Mouse (Mus musculus) kidney, postnatal 0 days (tissue): ENCODE results near the gene Prss47. TPM values are rescaled to one million over a fixed set of nuclear protein-coding genes. Genes with fewer than 3 reads are reported as not detected.

Experiments
- ATAC-seq: fragments of 200-750 bp; cut with Nextera tagmentation; replicated peaks from 2 replicates; pipeline ENCODE4 v1.8.0; 2017; ENCODE audit warnings: low read depth, moderate number of reproducible peaks, moderate TSS enrichment, moderate library complexity; ENCODE audit not compliant: low FRiP score
- DNase-seq: peaks from one replicate; pipeline ENCODE4 v3.0.0-alpha.2; 2016; ENCODE audit warnings: low spot score
- H3K27ac ChIP-seq: fragments of 300-500 bp; sonication (generic); 2 replicates; pipeline ENCODE4 v1.5.1; 2014; ENCODE audit warnings: mild to moderate bottlenecking
- H3K27me3 ChIP-seq: fragments of 300-500 bp; sonication (generic); 2 replicates; pipeline ENCODE4 v1.6.1; 2014; ENCODE audit warnings: low read length, mixed read lengths; ENCODE audit not compliant: insufficient read depth
- H3K36me3 ChIP-seq: fragments of 300-500 bp; sonication (generic); 2 replicates; pipeline ENCODE4 v1.6.1; 2014; ENCODE audit warnings: low read length, mixed read lengths; ENCODE audit not compliant: insufficient read depth
- H3K4me1 ChIP-seq: fragments of 300-500 bp; sonication (generic); replicated peaks from 2 replicates; pipeline ENCODE4 v1.6.1; 2014; ENCODE audit warnings: antibody characterized with exemption, low read length, mixed read lengths; ENCODE audit not compliant: insufficient read depth
- H3K4me2 ChIP-seq: fragments of 300-500 bp; sonication (generic); 2 replicates; pipeline ENCODE4 v1.6.1; 2014; ENCODE audit warnings: mild to moderate bottlenecking, low read length, moderate library complexity, mixed read lengths
- H3K4me3 ChIP-seq: fragments of 300-500 bp; sonication (generic); replicated peaks from 2 replicates; pipeline ENCODE4 v1.5.1; 2014; ENCODE audit warnings: low read depth, low read length
- H3K9ac ChIP-seq: fragments of 300-500 bp; sonication (generic); 2 replicates; pipeline ENCODE4 v1.6.1; 2014; ENCODE audit warnings: low read depth, low read length
- H3K9me3 ChIP-seq: fragments of 300-500 bp; sonication (generic); replicated peaks from 2 replicates; pipeline ENCODE4 v1.6.1; 2016; ENCODE audit warnings: low read length, inconsistent platforms, mixed read lengths
- CTCF ChIP-seq: IDR thresholded peaks from 2 replicates; pipeline ENCODE4 v1.5.1; 2016; ENCODE audit warnings: antibody characterized with exemption, low read depth, mild to moderate bottlenecking, moderate library complexity
- WGBS: fragments of 180-500 bp; shearing (Covaris S2); extraction: QIAGEN DNeasy Blood & Tissue Kit; methylation state at CpG from one replicate; pipeline ENCODE4 v1.1.7; 2014; 5-methylcytosine and 5-hydroxymethylcytosine counted together
- polyA plus RNA-seq: library from polyadenylated mRNA; unstranded; fragments of >200 nt; fragmentation: Nextera tagmentation; extraction: Ambion mirVana; gene quantifications from 2 replicates; pipeline ENCODE4 v1.2.1, GENCODE M21; 2015

Gene Prss47
- polyA plus RNA-seq = not detected in 2 replicates

DNA sequence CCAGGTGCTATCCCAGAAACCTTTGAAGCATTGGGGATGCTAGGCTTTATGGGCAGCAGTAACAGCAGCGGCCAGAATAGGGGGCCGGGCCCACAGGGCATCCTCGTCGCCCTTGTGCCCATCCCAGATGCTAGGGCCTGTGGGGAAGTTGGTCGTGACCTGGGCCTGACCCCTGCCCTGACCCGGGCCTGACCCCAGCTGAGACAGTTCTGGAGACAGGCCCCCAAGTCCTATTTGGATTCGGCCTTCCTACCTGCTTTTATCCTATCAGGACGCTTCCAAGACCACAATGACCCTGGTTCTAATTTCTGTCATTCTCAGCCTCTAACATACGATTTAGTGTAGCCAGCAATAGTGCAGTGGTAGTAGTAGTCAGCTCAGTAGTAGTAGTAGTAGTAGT is at the start of gene Prss47:
Gene Prss47, minus strand, starts transcription at position 101 of the 400 bp plus-strand sequence.
- no peak within 1 kb of the TSS for H3K27ac ChIP-seq
- DNase-seq = no peak
- TF ChIP-seq CTCF = no peak
- H3K4me3 ChIP-seq = no peak within 1 kb of the TSS
- H3K36me3 ChIP-seq = no peaks in the 10 kb centered on the region
- no peak within 1 kb of the TSS for H3K9ac ChIP-seq
- no peak within 1 kb of the TSS for H3K4me2 ChIP-seq
- no peaks in the 10 kb centered on the region for H3K27me3 ChIP-seq
- no peaks in the 10 kb centered on the region for H3K4me1 ChIP-seq
- H3K9me3 ChIP-seq = no peaks in the 10 kb centered on the region
- 84% methylated on average over 9 of the region's 9 CpGs for WGBS
- ATAC-seq = no peak

- no peak for ATAC-seq
- 91% methylated on average over 3 of the region's 3 CpGs for WGBS
- H3K9me3 ChIP-seq = peaks cover 7% of the 10 kb centered on the region
- no peak overlapping the region for H3K4me3 ChIP-seq
- H3K4me2 ChIP-seq = no peak overlapping the region
- no peaks in the 10 kb centered on the region for H3K4me1 ChIP-seq
- no peak overlapping the region for H3K27ac ChIP-seq
- H3K9ac ChIP-seq = no peak overlapping the region
- H3K27me3 ChIP-seq = no peaks in the 10 kb centered on the region
- no peak for TF ChIP-seq CTCF
- DNase-seq = no peak
- H3K36me3 ChIP-seq = 0 out of 2 replicates have a peak, but pooled peaks cover 5% of the 10 kb centered on the region
Observed at GRCm38 (mm10) chr13:65101232-65101631, 48.7 kb upstream of the Prss47 start.

DNA sequence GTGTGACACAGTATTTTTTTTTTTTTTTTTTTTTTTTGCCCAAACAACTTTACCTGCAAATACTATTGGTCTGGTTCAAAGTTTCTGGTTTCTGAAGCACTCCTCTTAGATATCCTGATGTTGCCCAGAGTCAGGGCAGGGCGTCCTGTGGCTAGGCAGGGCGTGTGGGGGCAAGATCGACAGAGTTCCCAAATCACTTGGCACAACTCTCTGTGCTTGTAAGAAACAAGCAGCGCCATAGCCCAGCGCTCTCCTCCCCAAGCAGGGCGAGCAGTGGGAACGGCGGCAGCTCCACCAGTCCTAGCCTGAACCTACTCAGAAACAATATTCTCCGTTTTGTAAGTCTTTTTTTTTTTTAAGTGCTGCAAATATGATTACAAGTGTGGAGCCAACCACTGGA is 48.1 kb upstream of the Prss47 start:
- WGBS = 97% methylated on average over 9 of the region's 9 CpGs
- H3K4me2 ChIP-seq = no peak overlapping the region
- no peaks in the 10 kb centered on the region for H3K27me3 ChIP-seq
- H3K4me3 ChIP-seq = no peak overlapping the region
- 0 out of 2 replicates have a peak, but pooled peaks cover 5% of the 10 kb centered on the region for H3K36me3 ChIP-seq
- no peak for TF ChIP-seq CTCF
- ATAC-seq = no peak
- H3K4me1 ChIP-seq = no peaks in the 10 kb centered on the region
- no peak for DNase-seq
- H3K9ac ChIP-seq = no peak overlapping the region
- no peak overlapping the region for H3K27ac ChIP-seq
- H3K9me3 ChIP-seq = peaks cover 7% of the 10 kb centered on the region

GRCm38 (mm10) chr13:65097018-65097417 is 44.5 kb upstream of the Prss47 start:
- H3K4me1 ChIP-seq = no peaks in the 10 kb centered on the region
- DNase-seq = no peak
- no peak overlapping the region for H3K27ac ChIP-seq
- no peak overlapping the region for H3K4me3 ChIP-seq
- no peak for ATAC-seq
- no peaks in the 10 kb centered on the region for H3K27me3 ChIP-seq
- H3K9me3 ChIP-seq = peaks cover 7% of the 10 kb centered on the region
- H3K9ac ChIP-seq = no peak overlapping the region
- H3K36me3 ChIP-seq = 0 out of 2 replicates have a peak, but pooled peaks cover 5% of the 10 kb centered on the region
- TF ChIP-seq CTCF = no peak
- H3K4me2 ChIP-seq = no peak overlapping the region

- ATAC-seq (no peak), DNase-seq (no peak)
- Histone ChIP-seq H3K4me3 (no peak overlapping the region), H3K9me3 (peaks cover 7% of the 10 kb centered on the region; the same call in 1 of the 2 replicates), H3K4me1 (no peaks in the 10 kb centered on the region), H3K9ac (no peak overlapping the region), H3K27me3 (no peaks in the 10 kb centered on the region), H3K27ac (no peak overlapping the region), H3K4me2 (no peak overlapping the region), H3K36me3 (0 out of 2 replicates have a peak, but pooled peaks cover 5% of the 10 kb centered on the region)
- 95% methylated on average over 4 of the region's 4 CpGs for WGBS
- no peak for TF ChIP-seq CTCF
Observed at GRCm38 (mm10) chr13:65095923-65096322, 43.4 kb upstream of the Prss47 start.

DNA sequence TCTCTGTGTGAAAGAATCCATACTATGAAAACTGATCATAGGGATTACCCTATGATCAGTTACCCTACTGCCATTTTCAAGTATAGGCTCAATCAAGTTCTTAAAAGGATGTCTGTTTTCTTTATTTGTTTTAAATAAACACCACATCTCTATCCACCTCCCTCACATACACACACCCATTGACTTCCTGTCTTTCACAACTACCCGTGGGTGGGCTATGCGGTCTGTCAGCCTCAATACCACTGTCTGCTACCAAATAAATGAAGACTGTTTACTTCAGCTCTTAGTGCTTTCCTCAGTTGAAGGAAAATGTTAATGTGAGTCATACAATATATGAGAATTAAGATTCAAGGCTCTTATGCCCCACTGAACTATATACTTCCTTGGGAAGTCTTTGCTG is 17.4 kb upstream of the Prss47 start:
- no peaks in the 10 kb centered on the region for H3K9me3 ChIP-seq
- no peak overlapping the region for H3K27ac ChIP-seq
- no peak for ATAC-seq
- no peaks in the 10 kb centered on the region for H3K4me1 ChIP-seq
- peaks cover 16% of the 10 kb centered on the region; the same call in 1 of the 2 replicates for H3K36me3 ChIP-seq
- no peak for DNase-seq
- H3K4me2 ChIP-seq = no peak overlapping the region
- no peak for TF ChIP-seq CTCF
- H3K4me3 ChIP-seq = no peak overlapping the region
- WGBS = 88% methylated on average over 2 of the region's 2 CpGs
- no peaks in the 10 kb centered on the region for H3K27me3 ChIP-seq
- H3K9ac ChIP-seq = no peak overlapping the region

- H3K4me1 ChIP-seq = no peaks in the 10 kb centered on the region
- H3K9ac ChIP-seq = no peak overlapping the region
- DNase-seq (peak; percentile 3), ATAC-seq (no peak)
- no peaks in the 10 kb centered on the region for H3K36me3 ChIP-seq
- TF ChIP-seq CTCF = peak; percentile 35; the same call in 1 of the 2 replicates
- no peak overlapping the region for H3K27ac ChIP-seq
- H3K9me3 ChIP-seq = no peaks in the 10 kb centered on the region
- WGBS = 61% methylated on average over 4 of the region's 4 CpGs
- H3K27me3 ChIP-seq = no peaks in the 10 kb centered on the region
- H3K4me2 ChIP-seq = no peak overlapping the region
- H3K4me3 ChIP-seq = no peak overlapping the region
Observed at GRCm38 (mm10) chr13:65035057-65035456, 17.5 kb downstream of the Prss47 start.
